Mouse (Mus musculus) E14TG2a.4 (cell line): ENCODE results near the gene Zcchc8.

Experiments
- CTCF ChIP-seq: conservative IDR thresholded peaks from 2 replicates; pipeline ENCODE4 v1.5.1; 2014; ENCODE audit warnings: low read length
- NANOG ChIP-seq: IDR thresholded peaks from 2 replicates; pipeline ENCODE4 v1.6.1; 2014; ENCODE audit warnings: borderline replicate concordance, low read length, mixed read lengths
- POU5F1 ChIP-seq: IDR thresholded peaks from 2 replicates; pipeline ENCODE4 v1.6.1; 2014; ENCODE audit warnings: low read length, borderline replicate concordance

DNA sequence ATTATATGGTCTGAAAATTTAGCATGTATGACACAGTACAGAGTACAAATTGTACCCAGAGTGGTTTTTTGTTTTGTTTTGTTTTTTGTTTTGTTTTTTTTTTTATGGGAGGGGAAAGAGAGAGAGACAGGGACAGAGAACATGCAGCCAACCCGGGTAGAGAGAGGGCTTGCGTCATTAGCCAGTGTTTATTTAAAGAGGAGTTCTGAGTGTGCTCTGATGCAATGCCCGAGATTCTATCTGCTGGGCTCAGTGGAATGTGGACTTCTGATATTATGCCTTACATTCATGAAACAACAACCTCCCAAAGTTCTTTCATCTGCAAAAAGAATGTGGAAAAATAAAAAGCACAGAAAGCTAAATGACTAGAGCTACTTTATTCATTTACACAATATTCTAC lies 45.7 kb downstream of the Zcchc8 start:
- TF ChIP-seq CTCF (no peak), POU5F1 (no peak), NANOG (no peak)
